Mouse (Mus musculus): Measurements from ENCODE around the gene Acta1.

GRCm38 (mm10) chr8:123884721-123885565 lies 9.6 kb downstream of the Acta1 start:
- TF ChIP-seq CTCF (IDR thresholded peaks at IDR 0.05; ENCODE audit: control insufficient read depth, insufficient read depth, insufficient replicate concordance, low read depth, low read length) (no peak), POLR2A (IDR thresholded peaks at IDR 0.05; ENCODE audit: control insufficient read depth, low read depth, low read length) (no peak)

Measured in testis, adult 2 months (tissue).